Mouse (Mus musculus): Measurements from ENCODE around the gene Arhgef39.

GRCm38 (mm10) chr4:43530081-43530501 lies 30.6 kb upstream of the Arhgef39 start:
- TF ChIP-seq CTCF (IDR thresholded peaks at IDR 0.05; ENCODE audit: low read depth, low read length): no peak
- no peak for TF ChIP-seq GATA2 (IDR thresholded peaks at IDR 0.05; ENCODE audit: borderline replicate concordance, low read depth, low read length)
- TF ChIP-seq GATA1 (IDR thresholded peaks at IDR 0.05; ENCODE audit: borderline replicate concordance, low read length): no peak
- no peak for TF ChIP-seq TAL1 (conservative IDR thresholded peaks at IDR 0.05; ENCODE audit: low read depth, low read length)

Measured in G1E (cell line).